Mouse (Mus musculus) brain, embryonic 14.5 days (tissue): Measurements from ENCODE around the gene Mcoln1.

Source experiments
- CTCF ChIP-seq: fragments of 200-500 bp; IDR thresholded peaks from 2 replicates; pipeline ENCODE4 v1.5.1; 2012; ENCODE audit warnings: inconsistent platforms, mild to moderate bottlenecking, moderate library complexity, borderline replicate concordance; ENCODE audit not compliant: insufficient read depth, insufficient read length; ENCODE audit errors: extremely low read depth
- POLR2A ChIP-seq: fragments of 200-500 bp; IDR thresholded peaks from 2 replicates; pipeline ENCODE4 v1.6.1; 2012; ENCODE audit warnings: mild to moderate bottlenecking, inconsistent platforms, borderline replicate concordance; ENCODE audit not compliant: poor library complexity, insufficient read depth, insufficient read length, severe bottlenecking; ENCODE audit errors: extremely low read depth

GRCm38 (mm10) chr8:3499751-3500150, 506 bp upstream of the Mcoln1 start:
- TF ChIP-seq POLR2A: no peak
- TF ChIP-seq CTCF: no peak
